Mouse (Mus musculus): ENCODE results near the gene Neurog2.

Gene Neurog2

DNA sequence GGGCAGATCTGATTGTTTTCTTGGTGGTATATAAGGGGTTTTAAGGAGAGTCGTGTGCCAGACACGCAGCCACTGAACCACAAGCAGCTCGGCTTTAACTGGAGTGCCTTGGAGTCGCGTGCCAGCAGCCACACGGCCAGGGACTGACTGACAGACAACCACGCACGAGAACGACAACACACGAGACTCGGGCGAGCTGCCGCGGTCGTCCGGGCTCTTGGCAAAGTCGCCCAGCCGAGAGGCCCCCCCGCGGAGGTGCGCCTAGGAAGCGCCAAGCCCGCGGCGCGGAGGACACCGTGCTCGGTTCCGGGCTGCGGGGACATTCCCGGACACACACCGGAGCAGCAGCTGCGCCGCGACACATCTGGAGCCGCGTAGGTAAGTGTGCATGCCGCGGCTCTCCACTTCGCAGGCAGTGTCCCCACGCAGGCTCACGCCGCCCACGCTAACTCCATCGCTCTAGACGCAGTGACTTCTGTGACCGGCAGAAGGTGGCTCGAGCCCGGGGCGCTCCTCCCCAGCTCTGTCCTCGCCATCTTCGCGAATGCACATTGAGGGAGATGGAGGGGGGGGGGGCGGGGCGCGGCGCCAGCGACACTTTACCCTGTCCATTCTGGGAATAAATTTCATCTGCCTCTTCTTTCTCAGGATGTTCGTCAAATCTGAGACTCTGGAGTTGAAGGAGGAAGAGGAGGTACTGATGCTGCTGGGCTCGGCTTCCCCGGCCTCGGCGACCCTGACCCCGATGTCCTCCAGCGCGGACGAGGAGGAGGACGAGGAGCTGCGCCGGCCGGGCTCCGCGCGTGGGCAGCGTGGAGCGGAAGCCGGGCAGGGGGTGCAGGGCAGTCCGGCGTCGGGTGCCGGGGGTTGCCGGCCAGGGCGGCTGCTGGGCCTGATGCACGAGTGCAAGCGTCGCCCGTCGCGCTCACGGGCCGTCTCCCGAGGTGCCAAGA, at the start of gene Neurog2:
TSS of gene Neurog2 (plus strand) at position 56 of the 953 bp plus-strand sequence.
- no peak for DNase-seq (ENCODE audit: low read depth, low spot score)

DNA sequence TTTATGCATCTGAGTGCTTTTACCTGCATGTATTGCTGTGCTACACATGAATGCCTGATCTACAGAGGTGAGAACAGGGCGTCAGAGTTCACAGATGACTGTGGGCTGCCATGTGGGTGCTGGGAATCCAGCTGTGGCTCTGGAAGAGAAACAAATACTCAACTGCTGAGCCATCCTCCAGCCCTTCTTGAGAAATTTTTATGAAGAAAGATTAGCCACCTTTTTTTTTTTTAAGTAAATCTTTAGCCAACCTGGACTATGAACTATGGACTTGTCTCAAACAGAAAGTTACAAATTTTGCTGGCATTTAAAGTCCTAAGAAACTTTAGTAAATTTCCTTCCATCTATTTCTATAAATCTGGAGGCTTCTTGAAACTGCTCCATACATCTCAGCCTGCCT, 35.8 kb upstream of the Neurog2 start:
- no peak for DNase-seq (ENCODE audit: low read depth, low spot score)

DNA sequence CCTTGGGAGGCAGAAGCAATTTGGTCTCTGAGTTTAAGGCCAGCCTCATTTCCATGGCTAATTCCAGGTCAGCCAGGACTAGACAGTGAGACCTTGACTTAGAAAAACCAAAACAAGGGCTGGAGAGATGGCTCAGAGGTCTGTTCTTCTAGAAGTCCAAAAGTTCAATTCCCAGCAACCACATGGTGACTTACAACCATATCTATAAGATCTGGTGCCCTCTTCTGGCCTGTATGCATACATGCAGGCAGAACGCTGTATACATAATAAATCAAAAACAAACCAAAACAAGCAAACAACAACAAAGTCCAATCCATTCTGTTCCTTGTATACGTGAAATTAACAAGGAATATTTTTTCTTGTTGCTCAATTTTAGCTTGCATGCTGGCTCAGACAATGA, 24.8 kb upstream of the Neurog2 start:
- DNase-seq (ENCODE audit: low read depth, low spot score): no peak

DNA sequence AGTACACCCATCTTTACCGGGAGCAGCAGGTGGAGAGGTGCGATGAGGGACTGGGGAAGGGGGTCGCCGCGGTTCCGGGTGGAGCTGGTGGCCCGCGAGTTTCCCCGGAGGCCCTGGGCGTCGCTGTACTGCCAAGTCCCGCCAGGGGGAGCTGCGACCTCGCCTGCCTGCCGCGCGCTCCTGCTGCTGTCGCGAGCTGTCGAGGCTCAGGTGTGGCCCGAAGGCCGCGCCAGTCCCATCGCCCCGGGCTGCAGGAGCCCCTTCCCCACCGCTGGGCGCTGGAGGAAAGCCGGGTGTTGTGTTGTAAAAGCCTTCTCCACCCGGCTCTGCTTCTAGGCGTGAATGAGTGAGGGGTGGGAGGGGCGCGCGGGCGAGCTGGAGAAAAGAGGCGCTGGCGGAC, 7.6 kb upstream of the Neurog2 start:
- no peak for DNase-seq (ENCODE audit: low read depth, low spot score)

DNA sequence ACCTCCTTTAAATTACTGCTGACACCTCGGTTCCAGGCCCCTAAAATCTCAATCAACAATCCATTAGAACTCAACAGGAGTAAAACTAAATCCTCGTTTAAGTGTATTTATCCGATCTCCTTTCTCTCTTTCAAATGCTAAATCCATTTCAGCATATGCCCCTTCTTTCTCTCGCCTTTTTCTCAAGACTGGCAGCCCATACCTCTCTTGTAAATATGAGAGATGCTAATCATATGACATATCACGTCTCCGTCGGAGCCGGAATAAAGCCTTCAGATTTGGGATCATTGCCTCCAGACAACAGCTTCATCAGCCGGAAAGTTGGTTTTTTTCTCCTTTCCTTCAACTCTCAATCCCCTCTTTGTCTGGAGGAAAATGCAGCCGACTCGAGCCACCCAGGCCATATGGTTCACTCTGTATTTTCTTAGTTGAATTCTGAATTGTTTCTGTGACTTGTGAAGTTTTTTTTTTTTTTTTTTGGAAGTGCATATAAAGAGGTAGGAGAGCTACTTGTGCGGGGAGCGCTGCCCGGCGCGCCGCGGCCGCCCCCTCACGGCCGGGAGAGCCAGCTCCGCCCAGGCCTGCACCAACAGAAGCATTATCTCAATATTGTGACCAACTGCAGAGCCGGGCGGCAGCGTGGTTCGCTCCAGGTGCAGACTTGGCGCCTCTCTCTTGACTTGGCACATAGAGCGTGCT, 7.1 kb upstream of the Neurog2 start:
- DNase-seq (ENCODE audit: low read depth, low spot score): no peak

DNA sequence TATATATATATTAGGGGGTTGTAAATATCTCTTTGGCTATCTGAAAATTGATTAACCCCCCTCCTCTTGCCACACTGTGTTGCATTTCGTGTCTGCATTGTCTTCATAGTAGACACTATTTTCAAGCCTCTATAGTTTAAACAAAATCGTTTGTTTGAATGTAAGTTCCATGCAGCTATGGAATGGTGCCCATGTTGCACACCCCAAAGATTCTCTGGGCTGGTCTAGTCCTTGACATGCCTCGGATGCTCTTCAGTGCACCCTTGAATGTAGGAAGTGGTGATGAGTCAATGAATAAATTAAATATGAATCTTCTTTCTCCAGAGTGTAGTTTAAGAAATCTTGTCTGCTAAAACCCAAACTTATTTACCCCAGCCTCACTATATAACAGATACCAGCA, 6.4 kb upstream of the Neurog2 start:
- DNase-seq (ENCODE audit: low read depth, low spot score): no peak

DNA sequence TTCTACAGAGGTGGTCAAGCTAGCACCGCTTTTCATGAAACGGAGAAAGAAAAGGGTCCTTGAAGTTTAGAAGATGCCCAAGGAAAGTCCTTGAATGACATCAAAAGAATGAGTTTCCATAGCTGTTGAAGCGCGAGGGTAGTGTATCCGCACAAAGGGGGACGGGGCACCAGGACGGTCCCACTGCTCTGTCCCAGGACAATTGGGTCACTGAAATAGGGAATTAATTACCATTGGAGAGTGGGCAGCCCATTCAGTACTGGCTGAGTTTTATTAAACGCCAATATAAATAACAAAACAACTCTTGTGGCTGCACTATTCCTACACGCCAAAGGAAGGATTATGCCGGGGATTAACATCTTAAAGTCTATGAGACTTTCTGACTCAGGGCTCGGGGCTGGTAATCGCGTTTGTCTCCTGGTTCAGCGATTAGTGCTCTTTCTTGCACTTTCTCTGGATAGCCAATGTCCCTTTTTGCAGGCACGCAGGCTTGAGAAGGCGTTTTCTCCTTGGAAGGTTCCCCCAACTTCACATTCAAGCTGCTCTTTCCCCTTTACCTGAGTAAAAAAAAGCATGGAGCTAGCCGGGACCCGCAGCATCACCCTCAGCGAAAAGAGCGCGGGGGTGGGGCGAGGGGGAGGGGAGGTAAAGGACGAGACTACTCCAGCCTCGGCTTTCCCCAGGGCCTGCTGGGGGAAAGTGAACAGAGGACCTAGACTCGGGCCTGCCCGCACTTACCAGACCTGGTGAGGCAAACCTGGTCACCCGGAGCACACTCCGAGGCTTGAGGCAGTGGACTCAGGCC, 5.6 kb upstream of the Neurog2 start:
- no peak for DNase-seq (ENCODE audit: low read depth, low spot score)

DNA sequence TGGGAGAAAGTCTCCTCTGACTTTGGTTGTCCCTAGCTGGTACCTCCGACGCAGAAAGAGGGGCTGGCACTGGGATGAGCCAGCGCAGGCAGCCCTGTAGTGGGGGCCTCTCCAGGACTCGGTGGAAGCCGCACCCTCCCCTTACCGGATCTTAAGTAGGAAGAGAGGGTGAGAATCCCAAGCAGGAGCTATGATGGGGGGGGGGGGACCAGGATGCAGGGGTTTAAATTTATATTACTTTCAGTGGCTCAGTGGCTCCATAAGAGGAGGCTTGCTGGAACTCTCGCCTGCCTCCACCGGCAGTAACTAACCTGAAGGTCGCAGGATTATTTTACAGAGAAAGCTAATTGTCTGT, 5.0 kb upstream of the Neurog2 start:
- no peak for DNase-seq (ENCODE audit: low read depth, low spot score)

DNA sequence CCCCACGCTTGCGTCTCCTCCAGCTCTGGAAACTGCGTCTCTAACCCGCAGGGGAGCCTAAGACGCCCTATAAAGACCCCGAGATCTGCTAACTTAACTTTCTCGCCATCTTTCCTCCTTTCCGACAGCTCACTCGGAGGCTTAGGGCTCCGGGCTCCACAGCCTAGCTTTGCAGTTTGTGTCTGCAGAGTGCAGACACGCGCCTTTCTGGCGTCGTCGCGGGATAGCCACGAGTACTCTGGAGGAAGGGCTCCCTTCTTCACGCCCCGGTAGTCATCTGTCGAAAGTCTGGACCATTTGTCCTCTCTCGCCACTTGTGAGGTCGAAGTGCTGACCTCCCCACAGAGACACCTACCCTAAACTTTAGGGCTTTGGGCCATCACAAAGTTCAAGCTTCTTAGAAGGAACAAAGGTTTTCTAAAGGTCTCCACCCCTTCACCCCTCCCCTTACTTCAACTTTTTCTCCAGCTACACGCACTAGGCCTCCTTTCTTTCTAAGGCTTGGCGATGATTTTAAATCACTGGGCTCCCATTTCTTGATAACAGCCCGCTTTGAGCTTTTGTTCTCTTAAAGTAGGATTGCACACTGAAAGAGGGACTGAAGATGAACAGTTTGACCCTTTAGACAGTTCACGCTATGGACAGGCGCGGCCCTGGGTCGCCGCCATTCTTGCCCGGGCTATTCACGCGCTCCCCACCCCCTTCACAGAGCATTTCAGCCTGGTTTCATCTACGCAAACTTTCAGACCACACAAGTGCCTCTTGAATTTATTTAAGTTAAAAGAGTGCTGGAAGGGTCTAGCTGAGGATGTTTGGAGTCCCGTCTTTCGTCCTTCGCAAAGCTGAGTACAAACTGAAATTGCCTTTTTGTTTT, 4.4 kb upstream of the Neurog2 start:
- DNase-seq (ENCODE audit: low read depth, low spot score): no peak

DNA sequence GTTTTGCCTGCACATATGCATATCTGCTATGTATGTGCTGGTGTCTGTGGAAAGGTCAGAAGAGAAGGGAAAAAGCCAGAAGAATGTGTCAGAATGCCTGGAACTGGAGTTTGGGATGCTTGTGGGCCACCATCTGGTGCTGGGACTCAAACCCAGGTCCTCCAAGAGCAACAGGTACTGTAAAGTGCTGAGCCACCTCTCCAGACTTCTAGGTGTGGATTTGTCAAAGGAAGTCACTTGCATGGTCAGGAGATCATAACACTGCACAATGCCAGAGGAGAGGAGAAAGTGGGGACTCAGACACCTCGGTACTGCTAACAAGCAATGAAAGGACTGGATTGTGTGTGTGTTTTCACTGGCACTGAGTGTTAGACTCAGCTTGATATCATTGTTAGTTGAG, 2.7 kb upstream of the Neurog2 start:
- DNase-seq (ENCODE audit: low read depth, low spot score): no peak

DNA sequence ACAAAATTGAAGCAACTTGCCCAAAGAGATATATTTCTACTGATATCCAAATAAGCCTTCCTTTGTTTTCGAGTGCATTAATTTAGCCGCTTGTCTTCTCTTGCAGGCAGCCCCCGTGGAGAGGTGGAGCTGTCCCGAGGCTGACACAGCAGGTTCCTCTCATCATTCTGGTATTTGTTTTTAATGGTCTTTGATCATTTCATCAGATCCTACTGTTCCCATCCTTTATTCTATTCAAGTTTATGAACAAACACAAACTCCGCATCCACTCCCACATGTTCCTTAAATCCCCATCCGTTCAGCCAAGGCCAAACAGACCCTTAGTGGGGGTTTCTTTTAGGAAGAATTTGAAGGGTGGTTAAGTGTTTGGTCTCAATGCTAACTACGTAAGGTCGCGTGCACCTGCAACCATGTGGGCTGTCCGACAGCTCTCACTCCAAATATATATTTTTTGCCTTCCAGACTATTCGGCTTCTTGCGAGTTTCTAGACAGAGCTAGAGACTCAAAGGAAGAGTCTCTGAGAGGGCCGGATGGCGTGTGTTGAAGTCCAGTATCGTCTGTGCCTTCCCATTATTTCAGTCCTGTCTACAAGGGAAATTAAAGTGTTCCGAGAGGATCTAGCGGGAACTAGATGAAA, 2.1 kb upstream of the Neurog2 start:
- DNase-seq (ENCODE audit: low read depth, low spot score): no peak

DNA sequence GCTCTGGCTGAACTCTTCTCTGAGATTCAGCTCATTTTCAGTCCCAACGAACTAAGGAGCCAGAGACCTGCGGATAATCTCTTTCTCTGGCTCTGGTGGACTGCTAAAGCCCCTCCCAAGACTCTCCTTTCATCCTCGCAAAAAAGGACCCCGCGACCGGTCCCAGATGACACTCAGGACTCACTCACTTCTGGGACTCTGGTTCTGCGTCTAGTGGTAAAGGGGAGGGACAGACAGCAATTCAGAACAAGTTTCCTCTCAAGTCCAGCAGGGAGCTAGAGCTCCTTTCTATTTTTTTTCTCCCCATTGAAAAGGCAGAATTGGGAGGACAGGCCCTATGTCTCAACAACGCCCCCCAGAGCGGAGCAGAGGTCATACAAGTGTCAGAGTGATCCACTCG, 1.4 kb upstream of the Neurog2 start:
- no peak for DNase-seq (ENCODE audit: low read depth, low spot score)

DNA sequence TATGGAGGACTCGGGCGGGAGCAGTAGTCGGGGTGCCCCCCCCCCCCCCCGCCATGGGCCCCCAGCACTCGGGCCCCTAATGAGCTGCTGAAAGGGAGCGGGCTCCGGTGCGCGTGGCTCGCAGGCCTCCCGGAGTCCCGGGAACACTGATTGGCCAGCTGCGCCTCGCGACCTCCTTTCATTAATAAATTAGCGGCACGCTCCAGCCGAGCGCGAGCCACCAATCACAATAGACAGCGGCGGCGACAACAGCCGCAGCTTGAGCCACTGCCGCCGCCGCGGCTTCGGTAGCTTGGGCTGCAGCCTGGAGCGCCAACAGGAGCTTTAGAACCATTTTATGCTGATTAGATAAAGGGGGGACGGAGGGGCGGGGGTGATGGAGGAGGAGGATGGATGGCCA, 404 bp upstream of the Neurog2 start:
- no peak for DNase-seq (ENCODE audit: low read depth, low spot score)

DNA sequence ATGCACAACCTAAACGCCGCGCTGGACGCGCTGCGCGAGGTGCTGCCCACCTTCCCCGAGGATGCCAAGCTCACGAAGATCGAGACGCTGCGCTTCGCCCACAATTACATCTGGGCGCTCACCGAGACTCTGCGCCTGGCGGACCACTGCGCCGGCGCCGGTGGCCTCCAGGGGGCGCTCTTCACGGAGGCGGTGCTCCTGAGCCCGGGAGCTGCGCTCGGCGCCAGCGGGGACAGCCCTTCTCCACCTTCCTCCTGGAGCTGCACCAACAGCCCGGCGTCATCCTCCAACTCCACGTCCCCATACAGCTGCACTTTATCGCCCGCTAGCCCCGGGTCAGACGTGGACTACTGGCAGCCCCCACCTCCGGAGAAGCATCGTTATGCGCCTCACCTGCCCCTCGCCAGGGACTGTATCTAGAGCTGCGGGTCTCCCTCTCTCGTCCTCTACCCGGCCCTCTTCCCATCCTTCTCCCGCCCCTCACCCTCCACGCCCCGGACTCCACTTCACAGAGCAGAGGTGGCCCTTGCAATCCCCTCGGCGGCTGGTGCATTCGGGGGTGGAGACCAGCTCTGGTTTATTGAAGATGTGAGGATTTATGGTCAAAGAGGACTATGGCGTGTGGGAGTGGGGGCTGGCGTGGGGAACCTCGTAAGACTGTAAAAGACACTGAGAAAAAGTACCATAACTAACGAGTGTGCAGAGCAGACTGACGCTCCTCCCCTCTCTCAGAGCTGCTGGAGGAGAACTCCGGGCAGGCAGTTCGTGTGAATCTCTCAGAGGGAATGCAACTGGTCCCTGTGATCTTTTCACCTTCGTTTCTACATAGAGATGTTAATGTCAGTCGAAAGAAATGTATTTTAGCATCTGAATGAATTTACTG, 1.4 kb downstream of the Neurog2 start:
- no peak for DNase-seq (ENCODE audit: low read depth, low spot score)

DNA sequence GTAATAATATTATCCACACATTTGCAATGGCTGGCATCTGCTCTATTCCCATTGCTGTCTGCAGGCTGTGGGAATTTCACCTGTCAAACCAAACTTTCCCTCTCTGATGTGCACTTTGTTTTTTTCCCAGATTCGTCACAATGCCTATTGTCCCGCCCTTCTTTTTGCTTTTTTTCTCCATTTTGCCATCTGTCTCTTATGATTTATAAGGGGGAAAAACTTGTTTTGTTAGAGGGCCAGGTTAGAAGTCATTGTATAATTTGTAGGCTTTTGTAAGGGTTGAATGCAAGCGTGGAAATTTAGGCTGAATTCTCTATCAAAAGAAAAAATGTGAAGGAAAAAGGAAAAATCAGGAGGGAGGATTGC, 2.0 kb downstream of the Neurog2 start:
- no peak for DNase-seq (ENCODE audit: low read depth, low spot score)

DNA sequence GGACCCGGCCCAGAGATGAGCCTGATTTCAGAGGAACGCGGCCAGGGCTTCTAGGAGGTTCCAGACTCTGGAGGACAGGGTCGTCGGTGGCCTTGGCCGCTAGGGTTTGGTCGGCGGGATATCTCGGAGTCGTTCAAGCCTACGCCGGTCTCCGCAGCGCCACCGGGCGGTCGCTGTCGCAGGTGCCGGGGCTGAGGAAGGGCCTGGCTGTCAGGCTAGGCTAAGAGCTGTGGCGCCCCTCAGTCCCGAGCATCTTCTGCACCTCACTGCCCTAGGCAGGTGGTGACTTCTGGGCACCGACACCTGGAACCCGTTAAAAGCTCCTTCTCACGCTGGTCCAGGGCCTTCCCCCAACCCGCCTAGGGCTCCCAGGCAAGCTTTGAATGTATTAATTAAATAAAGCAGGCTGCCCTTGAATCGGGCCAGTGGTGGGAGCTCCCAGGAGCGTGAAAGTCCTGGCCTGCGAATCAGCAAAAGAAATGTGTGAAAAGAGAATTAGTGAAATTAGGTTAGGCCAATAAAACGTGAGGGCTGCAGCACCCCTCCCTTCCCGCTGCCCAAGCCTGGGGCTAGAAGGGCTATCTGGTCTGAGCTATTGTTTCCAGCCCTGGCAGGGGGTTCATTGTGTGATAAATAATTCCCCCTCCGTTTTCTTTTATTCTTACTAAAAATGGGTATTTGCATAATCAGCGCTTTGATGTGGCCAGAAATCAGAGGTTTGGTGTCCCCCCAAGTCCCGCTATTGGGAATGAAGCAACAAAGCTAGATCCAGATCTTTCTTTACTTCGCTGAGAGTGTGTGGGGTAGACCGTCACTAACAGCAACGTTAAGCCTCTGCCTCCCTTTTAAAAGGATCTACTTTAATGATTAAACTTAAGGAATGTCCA, 7.2 kb downstream of the Neurog2 start:
- DNase-seq (ENCODE audit: low read depth, low spot score): no peak

DNA sequence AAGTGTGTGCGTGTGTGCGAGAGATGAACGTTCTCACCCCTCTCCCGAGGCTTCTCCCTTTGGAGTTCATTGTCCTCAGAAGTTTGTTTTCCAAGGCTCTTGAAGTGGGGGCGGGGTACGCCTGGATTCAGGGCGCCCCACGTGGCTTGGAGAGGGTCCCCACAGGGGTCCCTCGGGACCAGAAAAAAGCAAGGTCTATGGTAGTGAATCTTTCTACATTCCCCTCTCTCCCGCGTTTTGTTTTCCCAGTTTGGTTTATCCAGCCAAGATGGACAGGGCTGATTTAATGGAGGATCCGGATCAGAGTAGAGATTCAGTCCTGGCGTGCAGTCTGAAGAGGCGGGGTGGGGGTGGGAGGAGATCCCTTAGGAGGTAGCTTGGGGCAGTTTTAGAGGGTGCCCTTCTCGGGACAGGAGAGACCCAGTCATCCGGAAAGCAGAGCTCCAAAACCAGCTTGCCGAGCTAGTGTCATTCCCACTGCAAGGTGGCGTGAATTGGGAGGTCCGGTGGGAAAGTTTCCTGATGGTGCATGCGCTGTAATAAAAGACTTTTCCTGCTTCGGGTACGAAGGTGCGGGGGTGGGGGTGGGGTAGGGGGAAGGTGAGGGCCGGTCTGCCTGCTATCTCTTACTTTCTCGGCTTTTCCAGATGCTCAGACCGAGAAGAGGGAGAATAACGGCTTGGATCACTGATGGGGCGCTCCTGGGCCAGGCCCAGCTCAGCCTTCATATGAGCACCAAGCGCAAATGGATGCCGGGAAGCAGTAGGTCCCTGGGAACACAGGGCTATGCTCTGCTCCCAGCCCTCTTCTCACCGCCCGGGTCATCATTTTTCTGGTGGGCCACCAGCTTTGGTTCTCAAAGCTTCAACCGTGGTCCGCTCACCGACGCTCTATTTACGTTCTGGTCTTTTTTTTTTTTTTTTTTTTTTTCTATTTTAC, 8.1 kb downstream of the Neurog2 start:
- no peak for DNase-seq (ENCODE audit: low read depth, low spot score)

DNA sequence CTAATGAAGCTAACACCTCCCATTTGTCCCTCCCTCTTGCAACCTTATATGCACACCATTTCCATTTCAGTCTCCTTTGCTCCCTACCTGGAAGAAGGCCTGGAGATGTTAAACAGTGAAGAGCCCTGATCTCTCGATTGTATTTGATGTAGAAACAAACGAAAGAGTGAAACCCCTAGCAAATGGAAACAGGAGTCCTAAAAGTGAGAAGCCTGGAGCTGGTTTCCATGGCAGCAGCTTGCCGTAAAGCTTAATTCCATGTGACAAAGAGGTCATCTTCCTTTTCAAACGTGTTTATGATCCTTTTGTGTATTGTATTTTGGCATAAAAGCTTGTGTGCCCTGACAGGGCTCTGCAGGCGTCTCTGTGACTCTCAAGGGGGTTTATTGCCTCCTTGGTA, 9.3 kb downstream of the Neurog2 start:
- DNase-seq (ENCODE audit: low read depth, low spot score): no peak

All from brain, embryonic 18.5 days (tissue).